Mouse (Mus musculus) right cerebral cortex, postnatal 14 days (tissue): ENCODE measurements around the gene D11Wsu47e.
"Not testable (repeated sequence)": the region's sequence is repeated elsewhere in the genome, so short reads cannot be mapped to it uniquely, and the experiment has no call there.

Experiments used
- DNase-seq: peaks from one replicate; pipeline ENCODE4 v3.0.0; 2022

The D11Wsu47e gene

GRCm38 (mm10) chr11:113683957-113684706 is at the start of gene D11Wsu47e, which contains the start of gene Fam104a:
Gene D11Wsu47e, plus strand, starts transcription at chr11:113684412.
Gene Fam104a, minus strand, starts transcription at chr11:113684155.
- DNase-seq, result peak; percentile 94

- DNase-seq, result no peak
Measured at GRCm38 (mm10) chr11:113634699-113635121, 49.5 kb upstream of the D11Wsu47e start.

DNA sequence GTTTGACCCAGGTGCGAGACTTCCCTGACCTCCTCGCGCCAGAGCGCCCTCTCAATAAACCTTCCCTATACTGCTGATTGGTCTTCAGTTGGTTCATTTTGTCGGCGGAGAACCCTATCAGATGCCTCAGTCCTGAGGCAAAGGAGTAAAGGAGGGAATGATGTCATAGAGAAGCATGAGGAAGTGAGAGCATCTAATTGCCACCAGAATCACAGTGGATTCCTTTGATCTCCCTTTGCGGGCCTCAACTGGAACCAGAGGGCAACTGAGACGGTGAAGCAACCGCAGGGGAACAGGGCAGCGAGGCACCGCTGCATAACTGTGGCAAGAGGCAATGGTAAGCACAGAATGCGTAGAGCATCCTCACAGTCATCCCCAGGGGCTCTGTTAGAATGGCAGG is 45.5 kb upstream of the D11Wsu47e start:
- DNase-seq, result no peak

GRCm38 (mm10) chr11:113645181-113645580 is 39.0 kb upstream of the D11Wsu47e start:
- DNase-seq, result no peak

- peak; percentile 87 for DNase-seq
Measured at GRCm38 (mm10) chr11:113648152-113648551, 36.1 kb upstream of the D11Wsu47e start.

DNA sequence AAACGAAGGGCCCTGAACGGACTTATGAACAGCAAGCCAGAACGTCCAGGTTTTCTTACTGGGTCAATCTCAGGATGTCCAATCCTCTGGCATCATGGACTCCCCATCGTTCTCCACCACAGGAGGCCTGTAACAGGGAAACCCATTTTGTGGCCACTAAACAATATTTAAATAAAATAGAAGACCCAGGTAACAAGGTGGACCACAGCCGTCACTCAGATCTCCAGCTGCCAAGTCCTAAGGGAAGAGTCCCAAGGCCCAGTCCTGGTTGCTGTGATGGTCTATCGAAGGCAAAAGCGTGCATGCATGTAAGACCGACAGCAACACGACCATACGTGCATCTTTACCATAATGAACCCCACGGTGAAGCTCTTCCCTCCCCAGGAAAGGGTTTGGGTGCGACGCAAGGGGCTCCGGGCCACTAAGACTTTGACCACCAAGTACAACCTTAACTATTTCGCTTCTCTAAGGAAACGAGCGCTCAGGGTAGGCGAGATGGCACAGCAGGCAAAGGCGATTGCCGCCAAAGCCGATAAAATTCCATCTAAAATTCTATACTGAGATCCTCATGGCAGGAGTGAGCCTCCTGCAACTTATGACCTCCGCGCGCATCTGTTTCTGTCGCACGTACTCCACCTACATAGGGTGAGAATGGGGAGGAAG is 35.4 kb upstream of the D11Wsu47e start, which contains the start of gene Cog1:
TSS of gene Cog1 (plus strand) at position 480 of the 663 bp plus-strand sequence.
- DNase-seq, result no peak

GRCm38 (mm10) chr11:113649353-113650210 is 34.6 kb upstream of the D11Wsu47e start, which contains the start of gene Slc39a11:
Gene Slc39a11, minus strand, starts transcription at chr11:113650079.
- peak; percentile 67 for DNase-seq

- no peak for DNase-seq
Measured at GRCm38 (mm10) chr11:113651206-113651906, 32.9 kb upstream of the D11Wsu47e start.

- DNase-seq, result peak; percentile 61
Measured at GRCm38 (mm10) chr11:113651907-113652273, 32.3 kb upstream of the D11Wsu47e start.

DNA sequence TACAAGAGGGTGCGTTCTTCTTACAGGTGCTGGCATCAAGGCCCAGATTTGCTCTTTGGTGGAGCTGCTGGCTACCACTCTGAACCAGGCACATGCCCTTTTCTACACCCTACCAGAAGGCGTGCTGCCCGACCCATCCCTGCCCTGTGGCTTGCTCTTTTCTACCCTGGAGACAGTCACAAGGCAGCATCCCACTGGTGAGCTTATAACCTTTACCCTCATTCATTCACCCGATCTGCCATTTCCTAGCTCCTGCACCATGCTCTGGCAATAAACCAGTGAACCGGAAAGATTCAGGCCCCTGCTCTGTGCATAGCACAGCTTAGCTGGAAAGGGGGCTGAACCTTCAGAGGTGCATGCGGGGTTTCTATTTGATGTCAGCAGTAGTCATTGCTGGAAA is 31.7 kb upstream of the D11Wsu47e start:
- DNase-seq, result no peak

DNA sequence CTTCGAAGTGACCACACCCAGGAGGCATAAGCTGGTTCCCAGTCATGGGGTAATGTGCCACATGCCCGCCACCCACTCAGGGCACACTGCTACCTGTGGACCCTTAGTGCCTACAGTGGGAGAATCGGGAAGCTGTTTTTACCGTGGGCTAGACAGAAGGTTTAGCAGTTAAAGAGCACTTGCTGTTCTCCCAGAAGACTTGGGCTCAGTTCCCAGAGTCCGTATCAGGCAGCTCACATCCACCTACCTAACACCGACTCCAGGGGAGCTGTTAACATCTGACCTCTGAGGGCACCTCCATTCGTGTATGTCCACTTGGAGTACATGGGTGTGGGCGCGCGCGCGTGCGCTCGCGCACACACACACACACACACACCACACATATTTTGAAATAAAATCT is 30.1 kb upstream of the D11Wsu47e start:
- no peak for DNase-seq

GRCm38 (mm10) chr11:113654561-113655270 is 29.5 kb upstream of the D11Wsu47e start:
- no peak for DNase-seq

- no peak for DNase-seq
Measured at GRCm38 (mm10) chr11:113656511-113656932, 27.7 kb upstream of the D11Wsu47e start.

GRCm38 (mm10) chr11:113657221-113657620 is 27.0 kb upstream of the D11Wsu47e start:
- no peak for DNase-seq

DNA sequence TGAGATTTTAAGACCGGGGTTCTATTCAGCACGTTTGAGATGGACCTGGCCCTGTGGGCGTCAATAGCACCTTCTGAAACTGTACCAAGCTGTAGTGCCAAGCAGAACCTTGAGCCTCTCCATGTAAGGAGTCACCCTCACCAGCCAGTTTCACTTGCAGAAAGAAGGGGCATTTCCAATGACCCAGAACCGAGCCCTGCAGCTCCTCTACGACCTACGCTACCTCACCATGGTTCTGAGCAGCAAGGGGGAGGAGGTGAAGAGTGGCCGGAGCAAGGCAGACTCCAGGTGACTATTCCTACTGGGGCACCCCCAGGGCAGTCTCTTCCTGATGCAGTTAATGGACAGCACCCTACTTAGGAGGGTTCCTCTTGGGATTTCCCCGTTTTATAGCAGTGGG is 25.9 kb upstream of the D11Wsu47e start:
- no peak for DNase-seq

DNA sequence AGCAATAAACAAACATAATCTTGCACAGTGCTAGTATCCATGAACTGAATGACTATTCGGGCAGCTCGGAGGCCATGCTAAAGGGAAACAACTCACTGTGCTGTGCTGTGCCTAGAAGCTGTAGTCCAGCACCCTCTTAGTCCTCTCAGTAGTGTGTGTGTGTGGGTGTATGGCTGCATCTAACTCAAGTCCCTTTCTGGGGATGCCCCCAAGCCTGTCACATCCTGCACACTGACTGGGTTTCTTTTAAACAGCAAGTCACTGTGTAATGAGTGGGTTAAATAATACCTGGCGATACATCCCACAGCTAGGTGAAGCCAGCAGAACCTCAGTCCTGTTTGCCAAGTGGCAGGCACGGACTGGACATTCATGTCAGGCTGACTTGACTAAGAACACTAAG is 25.4 kb upstream of the D11Wsu47e start:
- DNase-seq, result no peak

- not testable (repeated sequence) for DNase-seq
Measured at GRCm38 (mm10) chr11:113660213-113660612, 24.0 kb upstream of the D11Wsu47e start.

DNA sequence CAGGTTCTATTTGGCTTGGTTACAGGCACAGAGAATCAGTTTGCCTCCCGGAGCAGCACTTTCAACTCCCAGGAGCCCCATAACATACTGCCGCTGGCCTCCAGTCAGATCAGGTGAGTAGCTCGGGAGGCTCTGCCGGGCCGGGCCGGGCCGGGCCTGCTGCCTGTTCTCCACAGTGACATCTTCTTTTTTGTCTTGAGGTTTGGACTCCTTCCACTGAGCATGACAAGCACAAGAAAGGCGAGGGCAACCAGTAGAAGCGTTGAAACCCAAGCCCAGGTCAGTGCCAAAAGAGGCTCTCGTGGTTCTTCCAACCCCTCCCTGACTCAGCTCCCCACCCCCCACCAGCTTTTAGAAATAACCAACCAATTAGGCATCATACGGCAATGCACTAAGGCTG is 23.3 kb upstream of the D11Wsu47e start:
- no peak for DNase-seq

DNA sequence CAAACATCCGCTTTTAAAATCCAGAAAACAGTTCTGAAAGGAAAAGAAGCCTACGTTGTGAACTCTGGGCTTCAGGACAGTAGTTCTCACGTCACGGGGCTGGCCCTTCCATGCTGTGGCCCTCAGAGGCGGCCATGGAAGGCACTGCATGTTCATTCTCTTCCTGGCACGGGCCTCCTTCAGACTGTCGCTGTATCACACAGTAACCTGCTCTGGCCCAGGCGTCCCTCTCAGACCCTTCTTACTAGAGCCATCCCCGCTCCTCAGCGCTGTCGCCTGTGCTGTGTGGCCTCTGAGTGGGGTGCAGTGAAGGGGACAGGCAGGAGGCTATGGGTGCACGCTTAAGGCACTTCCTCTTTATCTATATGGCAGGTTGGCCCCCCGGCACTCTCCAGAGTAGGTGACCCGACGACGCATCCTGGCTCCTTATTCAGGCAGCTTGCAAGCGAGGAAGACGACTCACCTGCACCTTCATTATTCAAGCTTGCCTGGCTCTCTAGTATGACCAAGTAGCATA is 22.3 kb upstream of the D11Wsu47e start:
- DNase-seq, result no peak

GRCm38 (mm10) chr11:113664279-113664678 is 19.9 kb upstream of the D11Wsu47e start:
- no peak for DNase-seq

- no peak for DNase-seq
Measured at GRCm38 (mm10) chr11:113666205-113666604, 18.0 kb upstream of the D11Wsu47e start.

DNA sequence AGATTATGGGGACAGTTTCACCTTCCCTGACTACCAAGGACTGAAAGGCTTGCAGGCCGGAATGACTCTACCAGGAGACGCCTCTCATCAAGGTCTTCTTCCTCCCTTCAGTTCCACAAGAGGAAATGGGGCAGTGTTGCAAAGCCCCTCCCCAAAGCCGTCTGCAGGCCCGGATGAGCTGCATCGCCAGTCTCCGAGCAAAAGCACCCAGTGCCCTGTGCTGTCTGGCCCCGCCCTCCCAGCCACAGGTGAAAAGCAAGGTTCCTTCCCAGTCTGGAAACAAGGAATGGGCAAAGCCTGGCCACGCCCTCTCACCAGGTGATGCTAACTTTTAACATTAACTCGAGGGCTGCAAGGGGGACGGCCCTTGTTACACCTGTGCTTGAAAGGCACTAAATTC is 17.6 kb upstream of the D11Wsu47e start:
- DNase-seq, result no peak
